Mouse (Mus musculus): Measurements from ENCODE around the gene Tpcn1.

- no peak for TF ChIP-seq GATA1 (IDR thresholded peaks at IDR 0.05; ENCODE audit: borderline replicate concordance, low read length)
- TF ChIP-seq FLI1 (IDR thresholded peaks at IDR 0.05; ENCODE audit: low read length): no peak
These were observed 13.7 kb upstream of the Tpcn1 start for GRCm38 (mm10) chr5:120602210-120602609.

Measured in megakaryocyte, embryonic 14.5 days (primary cell).